Mouse (Mus musculus): ENCODE data around the gene Qpctl.

The Qpctl gene

GRCm38 (mm10) chr7:19119631-19120429, 29.3 kb downstream of the Qpctl start, which contains the start of gene Fbxo46:
TSS of gene Fbxo46 (plus strand) at chr7:19119859.
- DNase-seq (ENCODE audit: low spot score): peak; percentile 73

- DNase-seq (ENCODE audit: low spot score): no peak
Observed at GRCm38 (mm10) chr7:19119083-19119482, 30.0 kb downstream of the Qpctl start.

GRCm38 (mm10) chr7:19118028-19118771, 30.9 kb downstream of the Qpctl start, which contains the start of gene Gm4969:
TSS of gene Gm4969 (minus strand) at chr7:19118368.
- DNase-seq (ENCODE audit: low spot score): no peak

GRCm38 (mm10) chr7:19109565-19109964, 39.5 kb downstream of the Qpctl start:
- DNase-seq (ENCODE audit: low spot score): no peak

- no peak for DNase-seq (ENCODE audit: low spot score)
Observed at GRCm38 (mm10) chr7:19107436-19107835, 41.7 kb downstream of the Qpctl start.

- no peak for DNase-seq (ENCODE audit: low spot score)
Observed at GRCm38 (mm10) chr7:19104486-19104885, 44.6 kb downstream of the Qpctl start.

GRCm38 (mm10) chr7:19103741-19104140, 45.4 kb downstream of the Qpctl start:
- no peak for DNase-seq (ENCODE audit: low spot score)

- no peak for DNase-seq (ENCODE audit: low spot score)
Observed at GRCm38 (mm10) chr7:19100290-19100689, 48.8 kb downstream of the Qpctl start.

- no peak for DNase-seq (ENCODE audit: low spot score)
Observed at GRCm38 (mm10) chr7:19098811-19099210, 50.3 kb downstream of the Qpctl start.

GRCm38 (mm10) chr7:19097863-19098262, 51.2 kb downstream of the Qpctl start:
- no peak for DNase-seq (ENCODE audit: low spot score)

- no peak for DNase-seq (ENCODE audit: low spot score)
Observed at GRCm38 (mm10) chr7:19097217-19097616, 51.9 kb downstream of the Qpctl start.

GRCm38 (mm10) chr7:19096421-19096976, 52.6 kb downstream of the Qpctl start:
- no peak for DNase-seq (ENCODE audit: low spot score)

- DNase-seq (ENCODE audit: low spot score): no peak
Observed at GRCm38 (mm10) chr7:19095751-19096110, 53.4 kb downstream of the Qpctl start.

- DNase-seq (ENCODE audit: low spot score): no peak
Observed at GRCm38 (mm10) chr7:19094826-19095750, 54.0 kb downstream of the Qpctl start.

GRCm38 (mm10) chr7:19094471-19094825, 54.6 kb downstream of the Qpctl start, which contains the start of gene Six5:
TSS of gene Six5 (plus strand) at chr7:19094594.
- no peak for DNase-seq (ENCODE audit: low spot score)

GRCm38 (mm10) chr7:19093537-19094385, 55.3 kb downstream of the Qpctl start:
- DNase-seq (ENCODE audit: low spot score): peak; percentile 93

- peak; percentile 77 for DNase-seq (ENCODE audit: low spot score)
Observed at GRCm38 (mm10) chr7:19093174-19093521, 55.9 kb downstream of the Qpctl start.

- no peak for DNase-seq (ENCODE audit: low spot score)
Observed at GRCm38 (mm10) chr7:19092381-19093173, 56.5 kb downstream of the Qpctl start.

GRCm38 (mm10) chr7:19091913-19092312, 57.2 kb downstream of the Qpctl start:
- DNase-seq (ENCODE audit: low spot score): no peak
